Mouse (Mus musculus) telencephalon, adult 2 months (tissue): ENCODE measurements around the gene Asxl1.
"Not testable (repeated sequence)": the region's sequence is repeated elsewhere in the genome, so short reads cannot be mapped to it uniquely, and the experiment has no call there.

Experiments
- DNase-seq: peaks from one replicate; pipeline ENCODE4 v3.0.0-alpha.2; 2011; ENCODE audit warnings: low read depth, low spot score

Asxl1 gene

GRCm38 (mm10) chr2:153345071-153345453 is 567 bp upstream of the Asxl1 start:
- no peak for DNase-seq

DNA sequence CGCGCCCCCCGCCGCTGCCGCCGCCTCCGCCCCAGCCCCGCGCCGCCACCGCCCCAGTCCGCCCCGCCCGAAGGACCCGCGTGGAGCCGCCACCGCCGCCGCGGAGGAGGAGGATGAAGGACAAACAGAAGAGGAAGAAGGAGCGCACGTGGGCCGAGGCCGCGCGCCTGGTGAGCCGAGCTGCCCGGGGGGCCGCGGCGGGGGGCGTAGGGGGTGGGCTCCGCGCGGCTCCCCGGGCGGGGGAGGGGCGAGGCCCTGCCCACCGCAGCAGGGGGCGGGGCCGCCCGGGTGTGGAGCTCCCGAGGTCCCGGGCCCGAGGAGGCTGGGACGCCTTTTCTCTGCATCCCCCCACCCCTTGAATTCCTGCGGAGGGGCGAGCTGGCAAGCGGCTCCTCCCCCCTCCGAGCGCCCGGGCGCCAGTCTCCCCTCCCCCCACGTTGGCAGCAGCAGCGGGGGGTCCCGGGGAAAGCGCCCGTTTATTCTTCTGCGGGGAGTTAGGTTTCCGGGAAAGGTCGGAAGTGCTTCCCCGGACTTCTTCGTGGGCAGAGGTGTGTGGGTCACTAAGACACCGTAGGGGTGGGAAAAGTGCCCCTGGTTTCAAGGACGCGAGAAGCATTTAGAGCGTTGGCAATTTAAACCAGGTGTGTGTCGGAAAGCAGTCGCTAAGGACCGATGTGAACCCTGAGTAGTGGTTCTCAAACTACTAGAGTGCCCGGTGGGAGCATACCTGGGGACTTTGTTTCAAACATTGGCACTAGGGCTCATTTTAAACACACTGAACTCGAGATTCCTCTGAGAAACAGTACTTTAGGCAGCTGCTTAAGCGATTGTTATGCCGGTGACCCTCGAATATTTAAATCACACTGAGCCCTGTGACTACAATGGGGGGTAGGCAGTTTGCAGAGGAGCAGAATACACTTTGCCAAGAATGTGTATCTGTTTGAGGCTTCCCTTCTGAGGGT is 873 bp downstream of the Asxl1 start:
- no peak for DNase-seq

DNA sequence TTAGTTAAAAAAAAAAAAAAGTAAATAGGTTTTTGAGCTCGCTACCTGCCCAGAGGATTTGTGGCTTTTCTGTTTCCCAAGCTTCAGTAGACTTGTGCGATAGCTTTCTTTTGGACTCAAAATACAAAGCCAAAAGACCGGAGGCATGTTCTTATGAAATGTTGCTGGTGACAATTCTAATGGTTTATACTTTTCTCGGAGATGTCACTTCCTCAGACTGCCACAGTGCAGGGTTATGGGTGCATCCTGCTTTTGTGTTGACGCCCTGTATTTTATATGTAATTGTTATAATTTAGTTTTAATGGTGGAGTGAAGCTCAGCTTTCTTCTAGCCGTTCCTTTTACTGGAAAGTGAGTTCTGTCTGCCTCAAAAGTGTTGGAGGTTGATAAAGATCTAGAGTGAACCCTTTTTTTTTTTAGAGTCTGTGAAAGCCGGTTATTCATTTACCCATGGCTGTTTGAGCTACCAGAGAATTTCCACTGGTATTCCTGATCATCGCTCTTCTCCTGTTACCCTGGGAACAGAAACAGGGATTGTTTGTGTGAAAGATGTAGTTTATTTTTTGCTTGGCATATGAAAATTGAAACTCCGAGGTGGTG is 1.7 kb downstream of the Asxl1 start:
- DNase-seq = no peak

- no peak for DNase-seq
Observed at GRCm38 (mm10) chr2:153348100-153348831, 2.6 kb downstream of the Asxl1 start.

DNA sequence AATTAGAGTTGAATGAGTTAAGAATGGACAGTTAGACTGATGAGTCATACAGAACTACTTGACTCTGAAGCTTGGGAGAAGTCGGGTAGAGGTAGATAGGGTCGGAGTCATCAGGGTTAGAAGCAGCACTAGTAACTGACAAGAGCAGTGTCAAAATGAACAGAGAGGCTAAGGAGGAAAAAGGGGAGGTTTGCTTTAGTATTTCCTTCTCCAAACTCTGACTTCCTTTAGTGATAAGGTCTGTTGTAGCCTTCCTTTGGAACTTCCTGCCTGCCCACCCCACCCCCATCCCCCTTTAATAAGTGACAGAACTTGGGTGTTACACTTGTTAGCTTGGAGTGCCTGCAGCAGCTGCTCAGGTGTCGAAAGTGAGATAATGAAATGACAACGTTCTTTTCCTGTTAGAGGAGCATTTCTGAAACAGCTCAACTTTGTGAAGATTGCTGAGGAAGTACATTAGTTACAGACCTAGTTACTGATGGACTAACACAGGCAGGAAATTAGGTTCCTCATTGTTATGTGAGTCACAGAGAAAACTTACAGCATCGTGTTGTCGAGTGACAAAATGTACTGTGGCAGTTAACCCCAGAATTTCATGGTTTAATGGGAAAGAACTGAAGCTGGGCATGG is 5.0 kb downstream of the Asxl1 start:
- DNase-seq = no peak

GRCm38 (mm10) chr2:153354648-153355047 is 9.0 kb downstream of the Asxl1 start:
- no peak for DNase-seq

- DNase-seq = no peak
Observed at GRCm38 (mm10) chr2:153356784-153357183, 11.2 kb downstream of the Asxl1 start.

GRCm38 (mm10) chr2:153361101-153361710 is 15.6 kb downstream of the Asxl1 start:
- no peak for DNase-seq

GRCm38 (mm10) chr2:153364531-153364930 is 18.9 kb downstream of the Asxl1 start:
- DNase-seq = not testable (repeated sequence)

DNA sequence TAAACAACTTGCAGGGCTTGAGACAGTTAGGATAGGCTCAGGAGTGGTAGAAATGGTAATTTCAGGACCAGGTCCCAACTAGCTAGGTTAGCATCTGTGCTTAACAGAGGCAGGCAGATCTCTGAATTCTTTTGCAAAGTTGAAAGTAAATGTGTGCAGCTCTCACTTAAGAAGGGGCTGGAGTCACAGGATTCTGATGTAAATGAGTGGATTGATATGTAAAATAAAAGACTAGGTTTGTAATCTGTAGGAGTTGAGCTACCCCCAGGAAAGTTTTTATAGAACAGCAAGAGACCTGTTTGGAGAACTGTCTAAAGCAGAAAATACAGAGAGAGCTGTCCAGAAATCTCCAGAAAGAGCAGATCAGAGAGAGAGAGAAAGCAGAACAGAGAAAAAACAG is 25.2 kb downstream of the Asxl1 start:
- no peak for DNase-seq

DNA sequence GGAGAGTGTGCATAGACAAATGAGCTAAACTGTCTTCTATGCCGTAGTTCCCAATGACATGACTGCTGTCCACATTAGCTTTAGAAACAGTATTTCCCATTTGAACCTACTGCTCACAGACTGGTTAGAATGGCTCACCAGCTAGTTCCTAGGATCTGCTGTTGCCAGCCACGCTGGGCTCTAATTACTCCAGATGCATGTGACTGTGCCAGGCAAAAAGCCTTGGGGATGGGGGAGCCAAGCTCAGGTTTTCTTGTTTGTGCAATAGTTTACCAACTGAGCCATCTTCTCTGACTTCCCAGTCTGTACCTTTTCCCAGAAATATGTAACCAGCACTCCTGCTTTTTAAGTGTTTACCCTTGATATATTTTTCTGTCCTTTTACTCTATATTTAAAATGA is 29.8 kb downstream of the Asxl1 start:
- no peak for DNase-seq

DNA sequence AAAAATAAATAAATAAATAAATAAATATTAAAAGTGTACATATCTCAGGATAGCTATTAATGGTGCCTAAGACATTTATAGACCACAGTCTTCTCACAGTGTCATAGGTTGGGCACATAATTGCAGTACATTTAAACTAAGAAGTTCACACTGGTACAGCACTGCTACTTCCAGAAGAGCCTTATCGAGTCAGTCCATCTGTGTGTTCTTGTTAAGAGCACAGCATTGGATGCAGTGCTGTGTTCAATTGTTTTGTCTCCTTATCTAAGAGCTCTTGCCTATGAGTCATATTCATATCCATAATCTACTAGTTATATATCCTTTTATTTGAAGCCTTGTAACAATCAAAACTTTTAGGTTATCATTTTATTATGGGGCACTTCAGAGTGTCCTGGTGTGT is 34.9 kb downstream of the Asxl1 start:
- DNase-seq = no peak

- DNase-seq = no peak
Observed at GRCm38 (mm10) chr2:153389831-153390230, 44.2 kb downstream of the Asxl1 start.

DNA sequence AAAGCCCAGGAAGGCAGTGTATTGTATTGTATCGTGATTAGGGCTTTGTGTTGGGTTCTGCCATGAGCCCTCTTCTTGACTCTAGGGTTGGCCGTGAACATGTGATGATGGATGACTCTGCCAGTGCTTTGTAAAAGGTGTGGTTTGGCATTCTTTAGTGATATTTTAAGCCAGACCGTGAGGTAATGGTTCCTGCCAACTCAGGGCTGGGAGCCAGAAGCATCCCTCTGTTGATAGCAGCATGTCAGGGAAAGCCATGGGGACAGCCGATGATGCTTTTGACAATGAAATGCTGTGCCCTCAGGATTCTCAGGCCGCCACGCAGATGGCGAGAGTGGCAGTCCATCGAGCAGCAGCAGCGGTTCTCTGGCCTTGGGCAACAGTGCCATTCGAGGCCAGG is 47.4 kb downstream of the Asxl1 start:
- DNase-seq = no peak

- DNase-seq = no peak
Observed at GRCm38 (mm10) chr2:153397790-153398515, 52.3 kb downstream of the Asxl1 start.

DNA sequence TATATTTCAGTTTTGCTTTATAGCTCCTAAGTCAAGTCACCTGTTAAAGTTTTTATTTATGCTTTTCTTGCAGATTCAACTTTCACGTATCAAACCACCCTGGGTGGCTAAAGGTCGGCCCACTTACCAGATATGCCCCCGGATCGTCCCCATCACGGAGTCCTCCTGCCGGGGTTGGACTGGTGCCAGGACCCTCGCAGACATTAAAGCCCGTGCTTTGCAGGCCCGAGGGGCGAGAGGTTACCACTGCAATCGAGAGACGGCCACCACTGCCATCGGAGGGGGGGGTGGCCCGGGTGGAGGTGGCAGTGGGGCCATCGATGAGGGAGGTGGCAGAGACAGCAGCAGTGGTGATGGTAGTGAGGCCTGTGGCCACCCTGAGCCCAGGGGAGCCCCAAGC is 53.5 kb downstream of the Asxl1 start:
- DNase-seq = no peak

GRCm38 (mm10) chr2:153404062-153404461 is 58.4 kb downstream of the Asxl1 start:
- no peak for DNase-seq

DNA sequence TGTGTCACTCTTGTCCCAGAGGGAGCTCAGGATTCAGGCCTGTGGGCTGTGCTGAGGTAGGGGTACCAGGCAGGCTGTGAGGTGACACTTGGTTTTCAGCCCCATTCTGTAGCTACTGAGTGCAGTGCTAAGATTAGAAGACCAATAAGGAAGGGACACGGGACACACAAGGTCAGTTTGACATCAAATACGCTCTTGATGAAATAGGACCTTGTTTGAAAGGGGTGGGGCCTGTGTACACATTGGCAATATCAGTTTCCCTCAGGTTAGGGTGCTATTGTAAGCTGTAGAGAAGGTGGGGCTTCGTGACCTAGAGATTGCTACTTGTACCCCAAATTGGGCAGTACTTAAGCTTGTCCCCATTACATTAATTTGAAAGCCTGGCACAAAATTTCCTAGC is 59.3 kb downstream of the Asxl1 start:
- DNase-seq = no peak

- no peak for DNase-seq
Observed at GRCm38 (mm10) chr2:153406882-153407281, 61.3 kb downstream of the Asxl1 start.

DNA sequence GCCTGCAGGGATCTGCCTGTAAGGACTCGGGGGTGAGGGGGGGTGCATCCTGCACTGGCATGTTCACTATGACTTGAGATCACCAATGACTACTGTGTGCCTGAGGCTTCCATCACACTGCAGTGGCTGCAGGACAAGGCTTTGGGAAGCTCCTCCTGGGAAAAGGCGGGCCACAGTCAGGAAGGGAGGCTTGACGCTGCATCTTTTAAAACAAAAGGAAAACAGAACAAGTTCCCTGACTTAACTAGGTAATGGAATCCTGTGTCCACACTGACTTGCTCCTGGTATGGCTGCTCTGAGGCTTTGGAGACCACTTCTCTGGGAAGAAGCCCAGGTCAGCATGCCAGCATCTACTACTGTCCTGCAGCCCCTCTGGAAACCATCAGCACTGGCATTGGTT is 63.3 kb downstream of the Asxl1 start:
- DNase-seq = no peak

DNA sequence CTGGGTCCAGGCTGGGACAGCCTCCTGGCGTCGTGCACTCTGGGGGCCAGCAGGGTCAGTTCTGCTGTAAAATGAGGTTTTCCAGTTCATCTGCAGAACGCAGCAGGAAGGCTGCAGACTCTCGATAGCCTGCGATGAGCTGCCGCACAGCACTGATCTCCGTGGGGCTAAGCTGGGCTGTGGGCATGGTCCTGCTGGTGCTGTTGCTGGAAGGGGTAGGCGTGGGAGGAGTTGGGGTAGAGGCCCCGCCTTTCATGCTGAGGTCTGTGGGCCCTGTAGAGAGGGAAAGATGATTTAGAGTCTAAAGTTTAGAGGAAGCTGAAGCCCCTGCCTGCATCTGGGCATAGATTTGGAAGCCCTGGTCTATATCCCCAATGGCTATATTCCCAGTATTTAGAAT is 65.9 kb downstream of the Asxl1 start:
- no peak for DNase-seq
